Mouse (Mus musculus): Measurements from ENCODE around the gene Slc9a9. TPM values are rescaled to one million over a fixed set of nuclear protein-coding genes. Genes with fewer than 3 reads are reported as not detected.

Gene Slc9a9
- polyA plus RNA-seq, 1 experiment from 2014 or later = 5.1 TPM

GRCm38 (mm10) chr9:94976191-94976590 is 306.5 kb downstream of the Slc9a9 start:
- Histone ChIP-seq H3K4me1 (ENCODE audit: control insufficient read depth, insufficient read depth, low read length) (no peaks in the 10 kb centered on the region), H3K36me3 (ENCODE audit: control insufficient read depth, insufficient read depth, low read length) (no peaks in the 10 kb centered on the region), H3K9ac (ENCODE audit: low read length) (no peak overlapping the region), H3K4me2 (ENCODE audit: low read depth, low read length) (no peak overlapping the region), H3K4me3 (replicated peaks; ENCODE audit: low read length) (no peak overlapping the region), H3K27me3 (ENCODE audit: control insufficient read depth, insufficient read depth, low read length) (no peaks in the 10 kb centered on the region), H3K27ac (ENCODE audit: low read length) (no peak overlapping the region), H3K9me3 (replicated peaks; ENCODE audit: control insufficient read depth, low read length) (no peaks in the 10 kb centered on the region)
- 96% methylated on average over 1 of the region's 1 CpGs for WGBS
- ATAC-seq (ENCODE audit: insufficient read depth, low FRiP score) = no peak

GRCm38 (mm10) chr9:94993575-94993974 is 323.9 kb downstream of the Slc9a9 start:
- no peak overlapping the region for H3K9ac ChIP-seq (ENCODE audit: low read length)
- ATAC-seq (ENCODE audit: insufficient read depth, low FRiP score) = no peak
- H3K4me1 ChIP-seq (ENCODE audit: control insufficient read depth, insufficient read depth, low read length) = no peaks in the 10 kb centered on the region
- H3K4me3 ChIP-seq (replicated peaks; ENCODE audit: low read length) = no peak overlapping the region
- H3K9me3 ChIP-seq (replicated peaks; ENCODE audit: control insufficient read depth, low read length) = no peaks in the 10 kb centered on the region
- H3K4me2 ChIP-seq (ENCODE audit: low read depth, low read length) = no peak overlapping the region
- WGBS = 92% methylated on average over 4 of the region's 4 CpGs
- H3K27me3 ChIP-seq (ENCODE audit: control insufficient read depth, insufficient read depth, low read length) = no peaks in the 10 kb centered on the region
- no peaks in the 10 kb centered on the region for H3K36me3 ChIP-seq (ENCODE audit: control insufficient read depth, insufficient read depth, low read length)
- no peak overlapping the region for H3K27ac ChIP-seq (ENCODE audit: low read length)

GRCm38 (mm10) chr9:95020136-95020706 is 350.5 kb downstream of the Slc9a9 start:
- no peak overlapping the region for H3K9ac ChIP-seq (ENCODE audit: low read length)
- H3K9me3 ChIP-seq (replicated peaks; ENCODE audit: control insufficient read depth, low read length) = no peaks in the 10 kb centered on the region
- 92% methylated on average over 12 of the region's 12 CpGs for whole genome bisulfite sequencing
- H3K27ac ChIP-seq (ENCODE audit: low read length) = no peak overlapping the region
- no peak overlapping the region for H3K4me2 ChIP-seq (ENCODE audit: low read depth, low read length)
- no peaks in the 10 kb centered on the region for H3K27me3 ChIP-seq (ENCODE audit: control insufficient read depth, insufficient read depth, low read length)
- H3K36me3 ChIP-seq (ENCODE audit: control insufficient read depth, insufficient read depth, low read length) = no peaks in the 10 kb centered on the region
- ATAC-seq (ENCODE audit: insufficient read depth, low FRiP score) = no peak
- H3K4me3 ChIP-seq (replicated peaks; ENCODE audit: low read length) = no peak overlapping the region
- H3K4me1 ChIP-seq (ENCODE audit: control insufficient read depth, insufficient read depth, low read length) = no peaks in the 10 kb centered on the region

- Histone ChIP-seq H3K9me3 (replicated peaks; ENCODE audit: control insufficient read depth, low read length) (no peaks in the 10 kb centered on the region), H3K9ac (ENCODE audit: low read length) (no peak overlapping the region), H3K36me3 (ENCODE audit: control insufficient read depth, insufficient read depth, low read length) (no peaks in the 10 kb centered on the region), H3K27ac (ENCODE audit: low read length) (no peak overlapping the region), H3K4me1 (ENCODE audit: control insufficient read depth, insufficient read depth, low read length) (no peaks in the 10 kb centered on the region), H3K27me3 (ENCODE audit: control insufficient read depth, insufficient read depth, low read length) (no peaks in the 10 kb centered on the region), H3K4me2 (ENCODE audit: low read depth, low read length) (no peak overlapping the region), H3K4me3 (replicated peaks; ENCODE audit: low read length) (no peak overlapping the region)
- ATAC-seq (ENCODE audit: insufficient read depth, low FRiP score) = no peak
- WGBS = 62% methylated on average over 3 of the region's 3 CpGs
These were observed 364.6 kb downstream of the Slc9a9 start for GRCm38 (mm10) chr9:95034140-95034970.

- Histone ChIP-seq H3K4me1 (ENCODE audit: control insufficient read depth, insufficient read depth, low read length) (no peaks in the 10 kb centered on the region), H3K9ac (ENCODE audit: low read length) (no peak overlapping the region)
- no peak for ATAC-seq (ENCODE audit: insufficient read depth, low FRiP score)
These were observed 366.5 kb downstream of the Slc9a9 start for GRCm38 (mm10) chr9:95036209-95036608.

GRCm38 (mm10) chr9:95042420-95042819 is 372.7 kb downstream of the Slc9a9 start:
- no peak for ATAC-seq (ENCODE audit: insufficient read depth, low FRiP score)
- no peaks in the 10 kb centered on the region for H3K9me3 ChIP-seq (replicated peaks; ENCODE audit: control insufficient read depth, low read length)
- H3K4me3 ChIP-seq (replicated peaks; ENCODE audit: low read length) = no peak overlapping the region
- no peaks in the 10 kb centered on the region for H3K36me3 ChIP-seq (ENCODE audit: control insufficient read depth, insufficient read depth, low read length)
- no peaks in the 10 kb centered on the region for H3K4me1 ChIP-seq (ENCODE audit: control insufficient read depth, insufficient read depth, low read length)
- H3K27ac ChIP-seq (ENCODE audit: low read length) = no peak overlapping the region
- WGBS = 33% methylated on average over 1 of the region's 1 CpGs
- H3K9ac ChIP-seq (ENCODE audit: low read length) = no peak overlapping the region
- no peak overlapping the region for H3K4me2 ChIP-seq (ENCODE audit: low read depth, low read length)
- H3K27me3 ChIP-seq (ENCODE audit: control insufficient read depth, insufficient read depth, low read length) = no peaks in the 10 kb centered on the region

More at GRCm38 (mm10) chr9:95036209-95036608, 366.5 kb downstream of the Slc9a9 start:
- H3K4me2 ChIP-seq (ENCODE audit: low read depth, low read length) = no peak overlapping the region
- no peaks in the 10 kb centered on the region for H3K9me3 ChIP-seq (replicated peaks; ENCODE audit: control insufficient read depth, low read length)
- no peak overlapping the region for H3K4me3 ChIP-seq (replicated peaks; ENCODE audit: low read length)
- H3K27ac ChIP-seq (ENCODE audit: low read length) = no peak overlapping the region
- no peaks in the 10 kb centered on the region for H3K27me3 ChIP-seq (ENCODE audit: control insufficient read depth, insufficient read depth, low read length)
- H3K36me3 ChIP-seq (ENCODE audit: control insufficient read depth, insufficient read depth, low read length) = no peaks in the 10 kb centered on the region

- Histone ChIP-seq H3K9me3 (replicated peaks; ENCODE audit: control insufficient read depth, low read length) (no peaks in the 10 kb centered on the region), H3K4me2 (ENCODE audit: low read depth, low read length) (no peak overlapping the region), H3K36me3 (ENCODE audit: control insufficient read depth, insufficient read depth, low read length) (no peaks in the 10 kb centered on the region), H3K4me1 (ENCODE audit: control insufficient read depth, insufficient read depth, low read length) (no peaks in the 10 kb centered on the region), H3K27me3 (ENCODE audit: control insufficient read depth, insufficient read depth, low read length) (no peaks in the 10 kb centered on the region), H3K27ac (ENCODE audit: low read length) (no peak overlapping the region), H3K4me3 (replicated peaks; ENCODE audit: low read length) (no peak overlapping the region), H3K9ac (ENCODE audit: low read length) (no peak overlapping the region)
- WGBS = 30% methylated on average over 9 of the region's 9 CpGs
- ATAC-seq (ENCODE audit: insufficient read depth, low FRiP score) = peak; percentile 73; the same call in 1 of the 2 replicates
These were observed 382.5 kb downstream of the Slc9a9 start for GRCm38 (mm10) chr9:95052160-95052559.

GRCm38 (mm10) chr9:95053183-95053582 is 383.5 kb downstream of the Slc9a9 start:
- 66% methylated on average over 5 of the region's 5 CpGs for WGBS
- no peaks in the 10 kb centered on the region for H3K27me3 ChIP-seq (ENCODE audit: control insufficient read depth, insufficient read depth, low read length)
- no peaks in the 10 kb centered on the region for H3K9me3 ChIP-seq (replicated peaks; ENCODE audit: control insufficient read depth, low read length)
- no peak overlapping the region for H3K4me2 ChIP-seq (ENCODE audit: low read depth, low read length)
- H3K36me3 ChIP-seq (ENCODE audit: control insufficient read depth, insufficient read depth, low read length) = no peaks in the 10 kb centered on the region
- no peak overlapping the region for H3K27ac ChIP-seq (ENCODE audit: low read length)
- ATAC-seq (ENCODE audit: insufficient read depth, low FRiP score) = no peak
- H3K9ac ChIP-seq (ENCODE audit: low read length) = no peak overlapping the region
- H3K4me3 ChIP-seq (replicated peaks; ENCODE audit: low read length) = no peak overlapping the region
- H3K4me1 ChIP-seq (ENCODE audit: control insufficient read depth, insufficient read depth, low read length) = no peaks in the 10 kb centered on the region

GRCm38 (mm10) chr9:95055843-95056242 is 386.1 kb downstream of the Slc9a9 start:
- Histone ChIP-seq H3K27me3 (ENCODE audit: control insufficient read depth, insufficient read depth, low read length) (no peaks in the 10 kb centered on the region), H3K4me3 (replicated peaks; ENCODE audit: low read length) (no peak overlapping the region), H3K4me2 (ENCODE audit: low read depth, low read length) (no peak overlapping the region), H3K36me3 (ENCODE audit: control insufficient read depth, insufficient read depth, low read length) (no peaks in the 10 kb centered on the region), H3K9ac (ENCODE audit: low read length) (no peak overlapping the region), H3K9me3 (replicated peaks; ENCODE audit: control insufficient read depth, low read length) (no peaks in the 10 kb centered on the region), H3K27ac (ENCODE audit: low read length) (no peak overlapping the region), H3K4me1 (ENCODE audit: control insufficient read depth, insufficient read depth, low read length) (no peaks in the 10 kb centered on the region)
- WGBS = 74% methylated on average over 4 of the region's 4 CpGs
- ATAC-seq (ENCODE audit: insufficient read depth, low FRiP score) = no peak
